Mouse (Mus musculus): Measurements from ENCODE around the gene Ptprk. TPM values are rescaled to one million over a fixed set of nuclear protein-coding genes. Genes with fewer than 3 reads are reported as not detected.

Ptprk gene
- total RNA-seq, 2 experiments from 2014 or later: 7.6 to 13.8 TPM

DNA sequence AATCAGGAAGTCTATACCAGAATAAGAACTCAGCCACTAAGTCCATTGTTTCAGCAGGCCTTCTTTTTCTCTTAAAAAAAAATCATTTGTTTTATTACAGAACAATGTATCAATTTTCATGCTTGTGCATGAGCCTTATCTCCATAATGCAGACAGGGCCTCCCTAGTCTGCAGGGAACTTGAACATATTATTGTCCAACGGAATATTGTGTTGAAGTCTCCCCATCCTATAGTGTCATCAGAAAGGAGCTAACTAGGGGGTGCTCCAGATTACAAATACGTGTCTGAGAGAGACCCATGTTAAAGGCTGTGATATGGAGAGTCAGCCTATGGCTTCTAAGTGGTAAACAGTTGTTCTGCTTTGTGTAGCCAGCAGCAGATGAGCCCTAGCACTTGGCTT is 543.4 kb downstream of the Ptprk start:
- DNase-seq (ENCODE audit: low spot score in 2 of 2): no peak

DNA sequence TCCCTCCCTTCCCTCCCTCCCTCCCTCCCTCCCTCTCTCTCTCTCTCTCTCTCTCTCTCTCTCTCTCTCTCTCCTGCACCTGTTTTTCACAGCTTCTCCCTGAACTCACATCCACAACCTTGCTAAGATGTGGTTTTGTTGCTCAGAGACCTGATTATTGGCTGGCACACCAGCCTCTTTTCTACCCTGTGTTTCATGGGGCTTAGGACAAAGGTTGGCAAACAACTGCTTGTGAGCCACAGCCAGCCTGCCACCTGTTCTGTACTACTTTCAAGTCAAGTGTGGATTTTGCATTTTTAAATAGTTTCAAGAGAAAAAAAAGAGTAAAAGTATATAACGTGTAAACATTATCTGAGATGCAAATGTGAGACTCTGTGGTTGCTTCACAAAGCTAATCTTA is 544.8 kb downstream of the Ptprk start:
- DNase-seq (ENCODE audit: low spot score in 2 of 2): no peak

DNA sequence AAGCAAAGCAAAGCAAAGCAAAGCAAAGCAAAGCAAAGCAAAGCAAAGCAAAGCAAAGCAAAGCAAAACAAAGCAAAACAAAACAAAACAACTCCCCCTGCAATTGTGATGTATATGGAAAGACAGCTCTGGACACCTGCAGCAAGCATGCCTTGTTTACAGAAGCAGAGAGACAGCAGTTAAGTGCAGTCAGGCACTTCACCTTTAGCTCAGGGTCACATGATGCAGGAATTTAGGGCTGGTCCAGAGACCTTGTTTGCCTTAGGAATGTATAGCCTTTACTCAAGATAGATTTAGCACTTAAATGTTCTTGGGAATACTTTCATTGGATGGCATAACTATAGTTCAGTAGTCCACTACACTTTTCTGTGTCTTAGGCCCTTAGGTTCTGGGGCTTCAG is 561.5 kb downstream of the Ptprk start:
- no peak for DNase-seq (ENCODE audit: low spot score in 2 of 2)

DNA sequence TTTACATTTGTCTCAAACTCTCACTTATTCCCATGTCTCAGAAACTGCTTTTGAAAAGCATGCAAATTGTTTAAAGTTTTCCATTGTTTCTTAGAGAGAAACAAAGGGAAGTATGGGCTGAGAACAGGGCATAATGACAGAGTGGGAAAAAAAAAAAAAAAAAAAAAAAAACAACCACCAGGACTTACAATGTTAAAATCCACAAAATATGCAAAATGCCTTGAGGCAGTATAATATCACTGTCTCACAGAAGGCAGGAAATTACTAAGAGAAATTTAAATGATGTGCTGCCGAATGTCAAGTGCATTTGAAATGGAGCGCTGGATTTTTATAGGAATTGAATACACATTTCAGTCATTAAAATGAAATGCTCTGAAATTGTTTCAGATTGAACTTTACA is 567.3 kb downstream of the Ptprk start:
- DNase-seq (ENCODE audit: low spot score in 2 of 2): no peak

Small RNAs within 50 kb of the gene (microRNA-seq; reads per million reads assigned to microRNA genes)
- 0 reads per million in 2 experiments for gene Gm22370 (ENCODE audit: borderline number of aligned reads in 2 of 2)
